In the genomic region with DNA sequence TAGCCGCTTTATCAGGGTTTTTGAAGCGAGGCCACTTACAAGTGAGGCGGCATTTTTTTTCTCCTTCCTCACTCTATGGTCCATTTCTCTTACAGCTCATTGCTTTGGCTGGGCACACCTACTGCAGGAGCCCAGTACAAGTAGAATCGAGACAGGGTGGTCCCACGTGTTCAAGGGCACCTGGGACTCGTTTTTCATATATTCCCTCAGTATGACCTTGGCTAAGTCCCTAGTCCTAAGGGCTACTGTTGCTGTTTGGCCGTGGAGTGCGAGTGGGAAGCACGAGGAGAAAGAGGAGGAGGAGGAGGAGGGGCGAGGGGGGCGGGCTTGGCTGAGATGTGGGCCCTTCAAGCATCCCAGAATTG, we compare ENCODE assay signal across 8 mouse cellular contexts. TPM values are rescaled to one million over a fixed set of nuclear protein-coding genes. Genes with fewer than 3 reads are reported as not detected.
A peak's percentile ranks its signal among the peaks of the same experiment; 100 is the strongest.
DNase-seq lines count a peak whose midpoint lies in the region; ATAC-seq and TF ChIP-seq lines count a peak whose summit lies in the region.

No protein-coding gene starts in this region.

- DNase-seq in limb, embryonic 11.5 days (ENCODE audit: low spot score) = no peak
- no peak for DNase-seq in natural killer cell, adult 2 months (ENCODE audit: low spot score in 2 of 2)
- DNase-seq in retina, postnatal 1 day = no peak

- no peak for TF ChIP-seq CTCF in small intestine, adult 2 months (IDR thresholded peaks at IDR 0.05; ENCODE audit: extremely low read depth, insufficient read length, insufficient replicate concordance, low read depth, low read length)

- H3K4me1 ChIP-seq in erythroblast, embryonic 14.5 days (ENCODE audit: control insufficient read depth) = peaks cover 15% of the 10 kb centered on the region
- peaks cover 5% of the 10 kb centered on the region; the same call in 1 of the 2 replicates for H3K4me1 ChIP-seq in megakaryocyte, embryonic 14.5 days
- H3K4me1 ChIP-seq in limb, embryonic 11.5 days (ENCODE audit: control insufficient read depth, insufficient read depth, low read length) = no peaks in the 10 kb centered on the region
- H3K4me1 ChIP-seq in small intestine, adult 2 months (ENCODE audit: control insufficient read depth, insufficient read depth, insufficient read length, low read length) = no peaks in the 10 kb centered on the region

- WGBS in limb, embryonic 11.5 days = 19% methylated on average over 9 of the region's 11 CpGs
- WGBS in small intestine, adult 2 months = 23% methylated on average over 11 of the region's 11 CpGs

- H3K4me2 ChIP-seq in limb, embryonic 11.5 days (ENCODE audit: low read depth, severe bottlenecking) = peak overlapping the region; percentile 43

- H3K27me3 ChIP-seq in erythroblast, embryonic 14.5 days (ENCODE audit: control insufficient read depth) = peaks cover 11% of the 10 kb centered on the region
- peaks cover 15% of the 10 kb centered on the region for H3K27me3 ChIP-seq in megakaryocyte, embryonic 14.5 days (replicated peaks)
- H3K27me3 ChIP-seq in limb, embryonic 11.5 days (ENCODE audit: control insufficient read depth, insufficient read depth, low read length) = peaks cover 6% of the 10 kb centered on the region; the same call in 1 of the 2 replicates
- H3K27me3 ChIP-seq in small intestine, adult 2 months (ENCODE audit: control insufficient read depth, insufficient read depth, low read length) = no peaks in the 10 kb centered on the region

- no peak for TF ChIP-seq POLR2A in small intestine, adult 2 months (IDR thresholded peaks at IDR 0.05; ENCODE audit: low read depth, low read length)

- H3K9ac ChIP-seq in limb, embryonic 11.5 days (ENCODE audit: low read length) = peak overlapping the region; percentile 32

- H3K9me3 ChIP-seq in erythroblast, embryonic 14.5 days (ENCODE audit: control insufficient read depth, low read length) = no peaks in the 10 kb centered on the region; the same call in 1 of the 2 replicates
- no peaks in the 10 kb centered on the region for H3K9me3 ChIP-seq in megakaryocyte, embryonic 14.5 days
- H3K9me3 ChIP-seq in limb, embryonic 11.5 days (ENCODE audit: control insufficient read depth, low read length) = no peaks in the 10 kb centered on the region

- peak overlapping the region; percentile 75 for H3K4me3 ChIP-seq in erythroblast, embryonic 14.5 days (replicated peaks)
- peak overlapping the region; percentile 96 for H3K4me3 ChIP-seq in megakaryocyte, embryonic 14.5 days (replicated peaks)
- peak overlapping the region; percentile 59 for H3K4me3 ChIP-seq in limb, embryonic 11.5 days (ENCODE audit: low read depth, low read length)
- peak overlapping the region; percentile 76 for H3K4me3 ChIP-seq in small intestine, adult 2 months (ENCODE audit: low read depth, low read length)

- ATAC-seq in erythroblast, adult 5-6 weeks (replicated peaks; ENCODE audit: low FRiP score, poor library complexity, severe bottlenecking) = no peak
- no peak for ATAC-seq in megakaryocyte, adult 5-6 weeks (ENCODE audit: poor library complexity, severe bottlenecking)
- no peak for ATAC-seq in limb, embryonic 11.5 days (ENCODE audit: insufficient number of reproducible peaks, low FRiP score, low TSS enrichment, low read depth)

- no peaks in the 10 kb centered on the region for H3K36me3 ChIP-seq in erythroblast, embryonic 14.5 days (ENCODE audit: control insufficient read depth)
- no peaks in the 10 kb centered on the region for H3K36me3 ChIP-seq in megakaryocyte, embryonic 14.5 days (replicated peaks; ENCODE audit: low read length)
- no peaks in the 10 kb centered on the region for H3K36me3 ChIP-seq in limb, embryonic 11.5 days (ENCODE audit: control insufficient read depth, insufficient read depth, low read length)
- H3K36me3 ChIP-seq in small intestine, adult 2 months (ENCODE audit: control insufficient read depth, insufficient read depth, low read length) = no peaks in the 10 kb centered on the region

- no peak overlapping the region for H3K27ac ChIP-seq in limb, embryonic 11.5 days (replicated peaks; ENCODE audit: low read depth, low read length)
- H3K27ac ChIP-seq in small intestine, adult 2 months (ENCODE audit: insufficient read depth, low read depth, low read length) = no peak overlapping the region

RNA-seq across cellular contexts. Expression of gene Fam199x, which starts 0.4 kb away (rescaled TPM):
- polyA plus RNA-seq in erythroblast, embryonic 14.5 days (2012) = under 0.01 TPM in 1 of 2 replicates, not detected in the other
- 0.58 and 1.0 TPM in 2 replicates for total RNA-seq in erythroblast, adult 5-6 weeks (2015; ENCODE audit: low replicate concordance)
- 2.0 and 2.2 TPM in 2 replicates for total RNA-seq in erythroblast, adult 5-6 weeks (2017; ENCODE audit: low replicate concordance)
- 0.18 TPM in 1 of 2 replicates, not detected in the other for polyA plus RNA-seq in megakaryocyte, embryonic 14.5 days (2012; ENCODE audit: insufficient read depth, low replicate concordance)
- 3.2 and 4.8 TPM in 2 replicates for total RNA-seq in megakaryocyte, adult 5-6 weeks (2015)
- total RNA-seq in megakaryocyte, adult 5-6 weeks (2017) = 6.6 and 6.9 TPM in 2 replicates
- 18.6 and 19.4 TPM in 2 replicates for polyA plus RNA-seq in limb, embryonic 11.5 days (2014; fragmentation: Nextera tagmentation; extraction: Ambion mirVana)
- 0.20 and 0.46 TPM in 2 replicates for polyA plus RNA-seq in small intestine, adult 2 months (2012; rRNA removed)

RNA-seq across cellular contexts. Expression of gene Slc25a53, which starts 10.9 kb away (rescaled TPM):
- polyA plus RNA-seq in erythroblast, embryonic 14.5 days (2012) = not detected in 2 replicates
- 3.8 and 4.6 TPM in 2 replicates for total RNA-seq in erythroblast, adult 5-6 weeks (2015; ENCODE audit: low replicate concordance)
- total RNA-seq in erythroblast, adult 5-6 weeks (2017; ENCODE audit: low replicate concordance) = 1.8 and 7.8 TPM in 2 replicates
- polyA plus RNA-seq in megakaryocyte, embryonic 14.5 days (2012; ENCODE audit: insufficient read depth, low replicate concordance) = 0.08 TPM in 1 of 2 replicates, not detected in the other
- 3.3 and 6.2 TPM in 2 replicates for total RNA-seq in megakaryocyte, adult 5-6 weeks (2015)
- total RNA-seq in megakaryocyte, adult 5-6 weeks (2017) = 2.8 and 10.8 TPM in 2 replicates
- polyA plus RNA-seq in limb, embryonic 11.5 days (2014; fragmentation: Nextera tagmentation; extraction: Ambion mirVana) = 12.7 TPM in 2 replicates
- polyA plus RNA-seq in small intestine, adult 2 months (2012; rRNA removed) = 0.95 and 1.9 TPM in 2 replicates

RNA-seq across cellular contexts. Expression of gene Zcchc18, which starts 56.1 kb away (rescaled TPM):
- polyA plus RNA-seq in erythroblast, embryonic 14.5 days (2012) = not detected in 2 replicates
- 0.77 TPM in 1 of 2 replicates, not detected in the other for total RNA-seq in erythroblast, adult 5-6 weeks (2015; ENCODE audit: low replicate concordance)
- total RNA-seq in erythroblast, adult 5-6 weeks (2017; ENCODE audit: low replicate concordance) = 0.28 TPM in 1 of 2 replicates, not detected in the other
- polyA plus RNA-seq in megakaryocyte, embryonic 14.5 days (2012; ENCODE audit: insufficient read depth, low replicate concordance) = 1.2 TPM in 1 of 2 replicates, not detected in the other
- total RNA-seq in megakaryocyte, adult 5-6 weeks (2015) = 0.29 and 0.46 TPM in 2 replicates
- total RNA-seq in megakaryocyte, adult 5-6 weeks (2017) = not detected in 2 replicates
- polyA plus RNA-seq in limb, embryonic 11.5 days (2014; fragmentation: Nextera tagmentation; extraction: Ambion mirVana) = 43.4 and 45.2 TPM in 2 replicates
- polyA plus RNA-seq in small intestine, adult 2 months (2012; rRNA removed) = 0.30 and 0.52 TPM in 2 replicates

Comparison
In these comparisons a context has a peak if more than half of its experiments do, and no peak if none do; other contexts are left out.
1. RNA of gene Fam199x, which starts 0.4 kb away (polyA plus RNA-seq): 18.6 to 19.4 TPM in limb, embryonic 11.5 days; 0.20 to 0.46 TPM in small intestine, adult 2 months, 0.18 TPM in megakaryocyte, embryonic 14.5 days and under 0.01 TPM in erythroblast, embryonic 14.5 days; every median in the first group is over 10 times any median in the second.
2. RNA of gene Zcchc18, which starts 56.1 kb away (polyA plus RNA-seq): 43.4 to 45.2 TPM in limb, embryonic 11.5 days; 0.30 to 0.52 TPM in small intestine, adult 2 months, not detected in erythroblast, embryonic 14.5 days and 1.2 TPM in megakaryocyte, embryonic 14.5 days; every median in the first group is over 10 times any median in the second.
3. Peak in every context shown above with its lines, with median percentiles within 50 percentile points of each other: H3K4me3 ChIP-seq.